Mouse (Mus musculus): Measurements from ENCODE around the gene Hmg20b.

GRCm38 (mm10) chr10:81325176-81325575 is 25.1 kb downstream of the Hmg20b start:
- no peak for TF ChIP-seq HCFC1 (IDR thresholded peaks at IDR 0.05; ENCODE audit: borderline replicate concordance, insufficient read depth, low read length)
- no peak for TF ChIP-seq ZC3H11A (IDR thresholded peaks at IDR 0.05; ENCODE audit: borderline replicate concordance, low read depth, low read length)
- no peak for TF ChIP-seq ZNF384 (IDR thresholded peaks at IDR 0.05; ENCODE audit: low read depth, low read length)
